In the genomic region with DNA sequence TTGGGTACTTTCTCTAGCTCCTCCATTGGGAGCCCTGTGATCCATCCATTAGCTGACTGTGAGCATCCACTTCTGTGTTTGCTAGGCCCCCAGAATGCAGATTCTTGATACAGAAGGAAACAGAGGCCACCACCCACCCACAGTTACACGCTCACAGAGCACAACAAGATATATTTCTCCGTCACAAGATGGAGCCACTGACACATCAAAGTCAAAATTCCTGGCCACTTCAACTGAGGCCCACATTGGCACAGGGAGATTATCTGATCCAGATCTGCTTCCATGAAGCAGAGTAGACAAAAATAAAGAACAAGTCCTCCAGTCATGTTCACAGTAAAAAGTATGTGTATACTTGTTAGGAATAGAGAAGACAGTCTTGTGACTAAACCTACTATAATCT, we compare ENCODE assay signal across 9 mouse cellular contexts. TPM values are rescaled to one million over a fixed set of nuclear protein-coding genes. Genes with fewer than 3 reads are reported as not detected.
DNase-seq lines count a peak whose midpoint lies in the region; ATAC-seq and TF ChIP-seq lines count a peak whose summit lies in the region.
"Had no signal": no experiment of that assay in that cellular context is flagged by ENCODE, and none has a peak within 500 bp of the region (broad histone marks: within the 10 kb centered on the region; RNA-seq: fewer than 3 reads in every experiment).

No protein-coding gene starts in this region.

- H3K4me1 ChIP-seq in cerebellum, adult 2 months (ENCODE audit: control insufficient read depth, insufficient read depth, low read length), result no peaks in the 10 kb centered on the region
- no peaks in the 10 kb centered on the region for H3K4me1 ChIP-seq in kidney, embryonic 15.5 days
- H3K4me1 ChIP-seq in ES-E14 (ENCODE audit: control insufficient read depth in 2 of 2, insufficient read depth in 2 of 2, low read length in 2 of 2, poor library complexity in 1 of 2), result no peaks in the 10 kb centered on the region
- H3K4me1 ChIP-seq: liver, embryonic 13.5 days had no signal

- H3K9me3 ChIP-seq in kidney, embryonic 15.5 days (replicated peaks), result no peaks in the 10 kb centered on the region
- H3K9me3 ChIP-seq in ES-E14 (ENCODE audit: control insufficient read depth, insufficient read depth, low read depth, low read length), result no peaks in the 10 kb centered on the region
- H3K9me3 ChIP-seq: liver, embryonic 13.5 days had no signal

- no peak overlapping the region for H3K4me2 ChIP-seq in kidney, embryonic 15.5 days
- H3K4me2 ChIP-seq: liver, embryonic 13.5 days had no signal

- no peak overlapping the region for H3K27ac ChIP-seq in cerebellum, adult 2 months (ENCODE audit: insufficient read depth, low read length)
- no peak overlapping the region for H3K27ac ChIP-seq in kidney, embryonic 15.5 days
- H3K27ac ChIP-seq in ES-E14 (ENCODE audit: insufficient read depth, low read depth, low read length, poor library complexity, severe bottlenecking), result no peak overlapping the region
- H3K27ac ChIP-seq: liver, embryonic 13.5 days had no signal

- in situ Hi-C loops in ES-E14 (cut with MboI; ENCODE audit: low sequenced_read_pairs in 2 of 2, unreplicated experiment in 2 of 2), result no loop called here

- H3K36me3 ChIP-seq in kidney, embryonic 15.5 days, result no peaks in the 10 kb centered on the region
- no peaks in the 10 kb centered on the region for H3K36me3 ChIP-seq in ES-E14 (ENCODE audit: control insufficient read depth, insufficient read depth, low read length, poor library complexity, severe bottlenecking)
- H3K36me3 ChIP-seq: liver, embryonic 13.5 days had no signal

- no peak for TF ChIP-seq POLR2A in cerebellum, adult 2 months (IDR thresholded peaks at IDR 0.05; ENCODE audit: borderline replicate concordance, insufficient read depth, low read length)

- peak; percentile 34; the same call in 1 of the 2 replicates for TF ChIP-seq CTCF in cerebellum, adult 2 months (IDR thresholded peaks at IDR 0.05; ENCODE audit: borderline replicate concordance, insufficient read depth, low read depth, low read length)

- WGBS in cerebellum, adult 2 months, result 26% methylated on average over 2 of the region's 2 CpGs
- 56% methylated on average over 2 of the region's 2 CpGs for WGBS in kidney, embryonic 15.5 days

- DNase-seq in cerebellum, adult 2 months, result peak; percentile 17 to 27
- peak; percentile 36 for DNase-seq in kidney, adult 9 months
- DNase-seq in ES-E14 (ENCODE audit: low read depth, low spot score), result peak; percentile 16
- DNase-seq in ovary, postnatal 10 days (ENCODE audit: low spot score), result no peak
- DNase-seq: liver, embryonic 13.5 days had no signal

- H3K9ac ChIP-seq in kidney, embryonic 15.5 days, result no peak overlapping the region
- no peak overlapping the region for H3K9ac ChIP-seq in ES-E14 (ENCODE audit: insufficient read depth, low read depth, low read length, poor library complexity, severe bottlenecking)
- H3K9ac ChIP-seq: liver, embryonic 13.5 days had no signal

- ATAC-seq in cerebellum, adult (ENCODE audit: insufficient number of reproducible peaks, low FRiP score, low TSS enrichment), result no peak
- no peak for ATAC-seq in kidney, embryonic 15.5 days (replicated peaks; ENCODE audit: low FRiP score)
- peak; percentile 51 to 53; a peak in 1 of 4 replicates for ATAC-seq in hematopoietic stem cell, adult 5-6 weeks (replicated peaks in 1 of 2; ENCODE audit: insufficient read depth in 1 of 2, low FRiP score in 2 of 2, low TSS enrichment in 1 of 2, low read depth in 1 of 2, poor library complexity in 2 of 2, severe bottlenecking in 2 of 2)
- ATAC-seq in erythroblast, adult 5-6 weeks (replicated peaks; ENCODE audit: low FRiP score, poor library complexity, severe bottlenecking), result no peak

- H3K4me3 ChIP-seq in cerebellum, adult 2 months (replicated peaks; ENCODE audit: insufficient read depth, low read depth, low read length), result no peak overlapping the region
- no peak overlapping the region for H3K4me3 ChIP-seq in kidney, embryonic 15.5 days (replicated peaks)
- H3K4me3 ChIP-seq in ES-E14 (ENCODE audit: insufficient read depth in 1 of 2, low read depth in 1 of 2, low read length in 2 of 2, poor library complexity in 1 of 2, severe bottlenecking in 1 of 2), result no peak overlapping the region
- H3K4me3 ChIP-seq: liver, embryonic 13.5 days had no signal

- H3K27me3 ChIP-seq in cerebellum, adult 2 months (ENCODE audit: control insufficient read depth, insufficient read depth, low read length), result no peaks in the 10 kb centered on the region
- no peaks in the 10 kb centered on the region for H3K27me3 ChIP-seq in kidney, embryonic 15.5 days

TF ChIP-seq in ES-E14, 5 proteins besides CTCF, POLR2A, EP300 and RAD21:
- TF ChIP-seq ZC3H11A (IDR thresholded peaks at IDR 0.05; ENCODE audit: borderline replicate concordance, low read depth, low read length) (peak; percentile 34; the same call in 1 of the 2 replicates), CHD2 (IDR thresholded peaks at IDR 0.05; ENCODE audit: low read depth, low read length) (no peak), HCFC1 (IDR thresholded peaks at IDR 0.05; ENCODE audit: borderline replicate concordance, insufficient read depth, low read length) (no peak), MAFK (IDR thresholded peaks at IDR 0.05; ENCODE audit: insufficient read depth, low read depth, low read length) (no peak), ZNF384 (IDR thresholded peaks at IDR 0.05; ENCODE audit: low read depth, low read length) (no peak)

RNA-seq across cellular contexts. Expression of a gene that starts 6.8 kb away (rescaled TPM):
- polyA plus RNA-seq in cerebellum, adult 2 months (2012; rRNA removed), result 8.1 and 9.3 TPM in 2 replicates
- polyA plus RNA-seq in kidney, embryonic 15.5 days (2015; fragmentation: Nextera tagmentation; extraction: Ambion mirVana), result 6.2 and 7.7 TPM in 2 replicates
- total RNA-seq in ES-E14 (2012; rRNA removed), result 5.2 and 6.1 TPM in 2 replicates
- 1.1 and 2.6 TPM in 2 replicates for total RNA-seq in hematopoietic stem cell, adult 5-6 weeks (2017)
- not detected in 2 replicates for total RNA-seq in erythroblast, adult 5-6 weeks (2015; ENCODE audit: low replicate concordance)
- 0.77 and 0.84 TPM in 2 replicates for total RNA-seq in erythroblast, adult 5-6 weeks (2017; ENCODE audit: low replicate concordance)

RNA-seq across cellular contexts. Expression of a gene that starts 39.6 kb away (rescaled TPM):
- 34.9 and 37.7 TPM in 2 replicates for polyA plus RNA-seq in cerebellum, adult 2 months (2012; rRNA removed)
- polyA plus RNA-seq in kidney, embryonic 15.5 days (2015; fragmentation: Nextera tagmentation; extraction: Ambion mirVana), result 21.9 TPM in 2 replicates
- total RNA-seq in ES-E14 (2012; rRNA removed), result 49.9 TPM in 2 replicates
- 118 TPM in 2 replicates for total RNA-seq in hematopoietic stem cell, adult 5-6 weeks (2017)
- total RNA-seq in erythroblast, adult 5-6 weeks (2015; ENCODE audit: low replicate concordance), result 119 and 186 TPM in 2 replicates
- 118 and 141 TPM in 2 replicates for total RNA-seq in erythroblast, adult 5-6 weeks (2017; ENCODE audit: low replicate concordance)

Comparison
In these comparisons a context has a peak if more than half of its experiments do, and no peak if none do; other contexts are left out.
1. ATAC-seq: peak in hematopoietic stem cell, adult 5-6 weeks (2 of 2); none in cerebellum, adult (single experiment), kidney, embryonic 15.5 days (single experiment) and erythroblast, adult 5-6 weeks (single experiment).